Mouse (Mus musculus) heart, postnatal 14 days (tissue): Measurements from ENCODE around the gene Rnf207. TPM values are rescaled to one million over a fixed set of nuclear protein-coding genes. Genes with fewer than 3 reads are reported as not detected.

Source experiments
- total RNA-seq, 2 experiments: library from RNA; stranded (reverse); gene quantifications; 2 replicates each; pipeline ENCODE4 v1.2.3; 2021

Gene Rnf207
- total RNA-seq, 2 experiments from 2014 or later: 84.5 to 95.8 TPM

Other genes with a start within 250 kb of the Rnf207 start
- 10 to 100 TPM; 27.0 to 28.9 TPM for gene Plekhg5, start 246.5 kb downstream of the Rnf207 start, total RNA-seq
- gene Tnfrsf25, start 203.1 kb downstream of the Rnf207 start, total RNA-seq: 1 to 10 TPM; 4.0 to 6.7 TPM
- 1 to 10 TPM; 1.4 to 2.0 TPM for gene Espn, start 166.6 kb downstream of the Rnf207 start, total RNA-seq
- gene Hes2, start 160.1 kb downstream of the Rnf207 start, total RNA-seq: not detected
- 10 to 100 TPM; 37.3 to 39.3 TPM for gene Acot7, start 140.9 kb downstream of the Rnf207 start, total RNA-seq
- gene Gpr153, start 44.8 kb downstream of the Rnf207 start, total RNA-seq: 10 to 100 TPM; 19.9 to 20.6 TPM
- gene Hes3, start 27.3 kb downstream of the Rnf207 start, total RNA-seq: not detected
- 10 to 100 TPM; 25.9 to 27.2 TPM for gene Icmt, start 21.8 kb downstream of the Rnf207 start, total RNA-seq
- 100 to 1,000 TPM; 223 to 252 TPM for gene Rpl22, start 6.7 kb upstream of the Rnf207 start, total RNA-seq
- gene Chd5, start 19.7 kb upstream of the Rnf207 start, total RNA-seq: under 1 TPM; 0.10 to 0.60 TPM
- 1 to 10 TPM; 1.8 to 2.3 TPM for gene Nphp4, start 157.7 kb upstream of the Rnf207 start, total RNA-seq
- gene Kcnab2, start 158.9 kb upstream of the Rnf207 start, total RNA-seq: 1 to 10 TPM; 2.1 to 4.2 TPM